Mouse (Mus musculus): ENCODE results near the gene Ldlrad3.

Gene Ldlrad3

GRCm38 (mm10) chr2:101966017-101966416 lies 220.2 kb downstream of the Ldlrad3 start:
- DNase-seq (ENCODE audit: low spot score) = no peak

- no peak for DNase-seq (ENCODE audit: low spot score)
Observed at GRCm38 (mm10) chr2:101965515-101965914, 220.7 kb downstream of the Ldlrad3 start.

GRCm38 (mm10) chr2:101963367-101963766 lies 222.8 kb downstream of the Ldlrad3 start:
- DNase-seq (ENCODE audit: low spot score) = no peak

- DNase-seq (ENCODE audit: low spot score) = no peak
Observed at GRCm38 (mm10) chr2:101962349-101962748, 223.8 kb downstream of the Ldlrad3 start.

- DNase-seq (ENCODE audit: low spot score) = no peak
Observed at GRCm38 (mm10) chr2:101961391-101961790, 224.8 kb downstream of the Ldlrad3 start.

GRCm38 (mm10) chr2:101960658-101961057 lies 225.5 kb downstream of the Ldlrad3 start:
- no peak for DNase-seq (ENCODE audit: low spot score)

- no peak for DNase-seq (ENCODE audit: low spot score)
Observed at GRCm38 (mm10) chr2:101956125-101956524, 230.1 kb downstream of the Ldlrad3 start.

GRCm38 (mm10) chr2:101952951-101953361 lies 233.2 kb downstream of the Ldlrad3 start:
- DNase-seq (ENCODE audit: low spot score) = no peak

- no peak for DNase-seq (ENCODE audit: low spot score)
Observed at GRCm38 (mm10) chr2:101950716-101951520, 235.3 kb downstream of the Ldlrad3 start.

GRCm38 (mm10) chr2:101935006-101935405 lies 251.2 kb downstream of the Ldlrad3 start:
- DNase-seq (ENCODE audit: low spot score) = no peak

GRCm38 (mm10) chr2:101933301-101933700 lies 252.9 kb downstream of the Ldlrad3 start:
- no peak for DNase-seq (ENCODE audit: low spot score)

GRCm38 (mm10) chr2:101932169-101932936 lies 253.8 kb downstream of the Ldlrad3 start:
- no peak for DNase-seq (ENCODE audit: low spot score)

GRCm38 (mm10) chr2:101925591-101926188 lies 260.5 kb downstream of the Ldlrad3 start:
- DNase-seq (ENCODE audit: low spot score) = no peak

GRCm38 (mm10) chr2:101925183-101925582 lies 261.0 kb downstream of the Ldlrad3 start:
- no peak for DNase-seq (ENCODE audit: low spot score)

- no peak for DNase-seq (ENCODE audit: low spot score)
Observed at GRCm38 (mm10) chr2:101923181-101923580, 263.0 kb downstream of the Ldlrad3 start.

GRCm38 (mm10) chr2:101922302-101922701 lies 263.9 kb downstream of the Ldlrad3 start:
- DNase-seq (ENCODE audit: low spot score) = no peak

- no peak for DNase-seq (ENCODE audit: low spot score)
Observed at GRCm38 (mm10) chr2:101920136-101920554, 266.0 kb downstream of the Ldlrad3 start.

- no peak for DNase-seq (ENCODE audit: low spot score)
Observed at GRCm38 (mm10) chr2:101918518-101918917, 267.7 kb downstream of the Ldlrad3 start.

GRCm38 (mm10) chr2:101909326-101910080 lies 276.7 kb downstream of the Ldlrad3 start:
- no peak for DNase-seq (ENCODE audit: low spot score)

GRCm38 (mm10) chr2:101908773-101909172 lies 277.4 kb downstream of the Ldlrad3 start:
- DNase-seq (ENCODE audit: low spot score) = no peak

GRCm38 (mm10) chr2:101907386-101908022 lies 278.7 kb downstream of the Ldlrad3 start:
- DNase-seq (ENCODE audit: low spot score) = no peak

- DNase-seq (ENCODE audit: low spot score) = no peak
Observed at GRCm38 (mm10) chr2:101906379-101906690, 279.9 kb downstream of the Ldlrad3 start.

Data from ovary, adult 18-20 months (tissue).